Mouse (Mus musculus) erythroid progenitor cell, adult 5-6 weeks (primary cell): ENCODE measurements around the gene Apoc4. TPM values are rescaled to one million over a fixed set of nuclear protein-coding genes. Genes with fewer than 3 reads are reported as not detected.
"Not testable (repeated sequence)": the region's sequence is repeated elsewhere in the genome, so short reads cannot be mapped to it uniquely, and the experiment has no call there.

Experiments used
- ATAC-seq: replicated peaks from 2 replicates; pipeline ENCODE4 v1.8.0; 2016; ENCODE audit warnings: moderate number of reproducible peaks, mild to moderate bottlenecking, moderate TSS enrichment, inconsistent platforms; ENCODE audit not compliant: poor library complexity, low FRiP score, severe bottlenecking
- total RNA-seq, 2 experiments: library from RNA; stranded (forward) in 1 of 2; stranded (reverse) in 1 of 2; fragments of 150-400 nt in 1 of 2; fragments of 186-747, 209-891 nt in 1 of 2; gene quantifications; 2 replicates each; pipeline versions ENCODE4 v1.2.3 to v1.2.4; 2015 to 2017; ENCODE audit warnings: low replicate concordance in 2 of 2

Apoc4 gene
- total RNA-seq, 2 experiments from 2014 or later = not detected

GRCm38 (mm10) chr7:19700299-19701068, 19.2 kb upstream of the Apoc4 start:
- no peak for ATAC-seq

GRCm38 (mm10) chr7:19699827-19700148, 18.5 kb upstream of the Apoc4 start:
- ATAC-seq = no peak

GRCm38 (mm10) chr7:19698907-19699826, 17.9 kb upstream of the Apoc4 start, which contains the start of gene Apoe:
Apoe (minus strand) TSS chr7:19699188.
- no peak for ATAC-seq

GRCm38 (mm10) chr7:19697949-19698906, 16.9 kb upstream of the Apoc4 start:
- no peak for ATAC-seq

GRCm38 (mm10) chr7:19696336-19696873, 15.1 kb upstream of the Apoc4 start:
- no peak for ATAC-seq

- no peak for ATAC-seq
Observed at GRCm38 (mm10) chr7:19695881-19696280, 14.6 kb upstream of the Apoc4 start.

GRCm38 (mm10) chr7:19695213-19695594, 13.9 kb upstream of the Apoc4 start:
- no peak for ATAC-seq

GRCm38 (mm10) chr7:19694336-19695212, 13.3 kb upstream of the Apoc4 start:
- ATAC-seq = no peak

- no peak for ATAC-seq
Observed at GRCm38 (mm10) chr7:19693421-19693820, 12.1 kb upstream of the Apoc4 start.

GRCm38 (mm10) chr7:19691873-19692865, 10.9 kb upstream of the Apoc4 start, which contains the start of gene Apoc1:
Apoc1 (minus strand) TSS chr7:19692660.
- no peak for ATAC-seq

- no peak for ATAC-seq
Observed at GRCm38 (mm10) chr7:19691434-19691833, 10.2 kb upstream of the Apoc4 start.

GRCm38 (mm10) chr7:19690845-19691244, 9.6 kb upstream of the Apoc4 start:
- ATAC-seq = no peak

- no peak for ATAC-seq
Observed at GRCm38 (mm10) chr7:19688611-19689010, 7.3 kb upstream of the Apoc4 start.

- ATAC-seq = no peak
Observed at GRCm38 (mm10) chr7:19688101-19688500, 6.8 kb upstream of the Apoc4 start.

GRCm38 (mm10) chr7:19686927-19687583, 5.8 kb upstream of the Apoc4 start:
- ATAC-seq = not testable (repeated sequence)

GRCm38 (mm10) chr7:19686521-19686920, 5.2 kb upstream of the Apoc4 start:
- no peak for ATAC-seq

GRCm38 (mm10) chr7:19685374-19685773, 4.1 kb upstream of the Apoc4 start:
- no peak for ATAC-seq
